Mouse (Mus musculus): Measurements from ENCODE around the gene Rabepk.

DNA sequence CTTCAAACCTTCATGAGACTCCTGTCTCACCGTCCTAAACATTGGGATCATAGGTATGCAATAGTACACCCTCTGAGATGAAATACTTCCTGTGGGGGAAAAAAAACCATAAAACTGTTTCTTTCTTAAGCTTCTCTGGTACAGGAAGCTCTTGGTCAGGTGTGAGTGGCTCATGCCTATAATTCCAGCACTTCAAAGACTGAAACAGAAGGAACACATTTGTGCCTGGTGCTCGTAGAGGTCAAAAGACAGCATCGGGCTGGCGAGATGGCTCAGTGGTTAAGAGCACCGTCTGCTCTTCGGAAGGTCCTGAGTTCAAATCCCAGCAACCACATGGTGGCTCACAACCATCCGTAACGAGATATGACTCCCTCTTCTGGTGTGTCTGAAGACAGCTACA is 55.2 kb downstream of the Rabepk start:
- no peak for TF ChIP-seq CTCF (IDR thresholded peaks at IDR 0.05; ENCODE audit: control insufficient read depth, insufficient read depth, low read length)
- no peak for TF ChIP-seq POLR2A (IDR thresholded peaks at IDR 0.05; ENCODE audit: borderline replicate concordance, control insufficient read depth, low read depth, low read length)
